Mouse (Mus musculus) olfactory bulb, adult 2 months (tissue): Measurements from ENCODE around the gene Hcn4.

Experiments used
- CTCF ChIP-seq: fragments of 200-500 bp; IDR thresholded peaks from 2 replicates; pipeline ENCODE4 v1.5.1; 2012; ENCODE audit warnings: low read depth, mild to moderate bottlenecking, low read length, moderate library complexity; ENCODE audit not compliant: insufficient read depth
- POLR2A ChIP-seq: fragments of 200-500 bp; IDR thresholded peaks from 2 replicates; pipeline ENCODE4 v1.6.1; 2012; ENCODE audit warnings: mild to moderate bottlenecking, low read depth, low read length, moderate library complexity; ENCODE audit not compliant: insufficient read depth

GRCm38 (mm10) chr9:58775363-58775762, 47.8 kb upstream of the Hcn4 start:
- no peak for TF ChIP-seq POLR2A
- no peak for TF ChIP-seq CTCF
